Mouse (Mus musculus): ENCODE data around the gene Accs. TPM values are rescaled to one million over a fixed set of nuclear protein-coding genes. Genes with fewer than 3 reads are reported as not detected.

Accs gene
- total RNA-seq, 2 experiments from 2014 or later = 3.5 to 4.2 TPM

- DNase-seq = no peak
Observed at GRCm38 (mm10) chr2:93851303-93851702, 1.6 kb upstream of the Accs start.

DNA sequence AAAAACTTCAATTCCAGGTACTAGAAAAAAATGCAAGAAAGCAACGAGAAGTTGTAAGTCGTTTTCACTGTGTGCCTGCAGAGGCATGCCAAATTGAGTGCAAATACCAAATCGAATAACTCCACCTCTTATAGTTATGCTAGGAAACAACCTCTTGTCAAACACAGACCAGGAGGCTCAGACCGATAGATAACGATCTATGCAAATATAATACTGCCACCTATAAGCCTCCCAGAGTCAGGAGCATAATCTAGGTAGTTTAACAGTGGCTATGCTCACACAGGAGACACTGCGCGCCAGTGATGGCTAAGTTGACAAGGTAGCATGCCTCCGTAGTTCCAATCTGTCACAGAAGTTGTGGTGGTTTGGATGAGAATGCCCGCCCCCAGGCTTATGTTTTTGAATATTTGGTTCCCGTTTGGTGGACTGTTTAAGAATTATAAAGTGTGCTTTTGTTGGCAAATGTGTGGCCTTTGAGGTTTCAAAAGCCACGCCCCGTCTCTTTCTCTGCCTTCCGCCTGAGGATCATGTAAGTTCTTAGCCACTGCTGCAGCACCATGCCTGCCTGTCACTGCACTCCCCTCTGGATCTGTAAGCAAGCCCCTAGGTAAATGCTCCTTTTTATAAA is 688 bp upstream of the Accs start:
- no peak for DNase-seq

DNA sequence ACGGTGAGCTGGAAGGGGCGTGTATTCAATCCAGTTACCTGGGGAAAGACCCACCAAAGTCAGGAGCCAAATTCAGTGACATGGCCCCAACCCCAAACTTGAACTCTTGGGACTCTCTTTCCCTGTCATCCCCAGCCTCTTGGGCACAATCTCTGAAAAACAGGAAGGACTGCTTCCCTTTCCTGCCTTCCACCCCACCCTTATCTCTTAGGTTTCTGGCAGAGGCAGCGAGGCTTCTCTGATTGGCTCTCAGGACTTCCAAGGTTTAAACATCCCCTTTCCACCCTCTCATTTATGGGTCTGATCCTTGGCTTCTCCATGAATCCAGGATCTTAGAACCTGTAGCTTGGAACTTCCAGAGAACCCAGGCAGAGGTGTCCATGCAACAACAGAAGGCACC is 8.4 kb downstream of the Accs start:
- DNase-seq = no peak

GRCm38 (mm10) chr2:93840109-93840508 is 9.6 kb downstream of the Accs start:
- DNase-seq = no peak

DNA sequence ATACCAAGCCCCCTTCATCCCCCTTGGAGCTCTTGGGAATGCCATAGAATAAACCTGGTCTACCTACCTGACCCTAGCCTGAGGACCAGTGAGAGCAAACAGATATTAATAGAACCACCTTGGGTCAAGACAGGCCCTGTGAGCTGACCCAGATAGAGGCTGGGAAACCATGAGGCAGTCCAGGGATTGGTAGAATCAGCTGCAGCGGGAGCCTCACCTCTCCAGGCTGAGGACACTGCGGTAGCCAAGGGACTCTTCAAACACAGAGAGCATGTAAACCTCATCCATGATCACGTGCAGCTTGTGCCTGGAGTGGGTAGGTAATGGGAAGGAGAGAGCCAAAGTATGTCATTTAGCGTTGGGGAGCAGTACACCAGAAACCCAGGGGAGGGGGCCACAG is 10.8 kb downstream of the Accs start:
- DNase-seq = no peak

- no peak for DNase-seq
Observed at GRCm38 (mm10) chr2:93836232-93836785, 13.4 kb downstream of the Accs start.

GRCm38 (mm10) chr2:93835596-93835995 is 14.1 kb downstream of the Accs start:
- DNase-seq = no peak

DNA sequence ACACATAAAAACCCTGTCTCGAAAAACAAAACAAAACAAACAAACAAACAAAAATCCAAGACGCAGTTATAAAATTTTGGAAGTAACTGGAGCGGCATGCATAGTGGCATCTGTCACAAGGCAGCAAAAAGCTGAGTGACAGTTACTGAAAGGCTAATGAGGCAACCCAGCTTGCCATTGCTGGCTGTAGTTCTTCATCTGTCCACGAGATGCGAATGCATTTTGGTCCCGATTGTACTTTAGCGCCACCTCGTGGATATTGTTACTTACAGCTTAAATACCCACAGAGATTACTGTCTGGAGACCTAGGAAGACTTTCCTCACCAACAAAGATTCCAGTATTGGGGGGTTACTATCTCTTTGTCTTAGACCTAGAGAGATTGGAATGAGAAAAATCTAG is 26.2 kb downstream of the Accs start:
- peak; percentile 41 to 42 for DNase-seq

GRCm38 (mm10) chr2:93822045-93822749 is 27.5 kb downstream of the Accs start, which contains the start of gene Ext2:
TSS of gene Ext2 (minus strand) at chr2:93822568.
- DNase-seq = peak; percentile 88 to 90

DNA sequence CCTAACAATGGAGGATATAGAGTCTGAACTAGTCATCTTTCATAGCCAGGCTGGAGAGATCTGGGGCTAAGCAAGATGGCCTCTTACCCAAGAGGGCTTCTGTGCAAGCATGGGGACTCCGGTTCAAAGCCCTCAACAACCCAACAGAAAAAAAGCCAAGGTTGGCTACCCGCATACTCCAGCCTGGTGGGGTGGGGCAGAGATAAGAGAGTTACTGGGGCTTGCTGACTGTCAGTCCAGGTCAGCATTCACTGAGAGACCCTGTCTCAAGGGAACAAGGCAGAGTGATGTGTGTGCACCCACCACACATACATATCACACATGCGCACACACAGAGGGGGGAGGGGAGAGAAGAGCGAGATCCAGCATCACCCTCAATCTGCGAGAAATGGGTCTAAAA is 32.0 kb downstream of the Accs start:
- no peak for DNase-seq

DNA sequence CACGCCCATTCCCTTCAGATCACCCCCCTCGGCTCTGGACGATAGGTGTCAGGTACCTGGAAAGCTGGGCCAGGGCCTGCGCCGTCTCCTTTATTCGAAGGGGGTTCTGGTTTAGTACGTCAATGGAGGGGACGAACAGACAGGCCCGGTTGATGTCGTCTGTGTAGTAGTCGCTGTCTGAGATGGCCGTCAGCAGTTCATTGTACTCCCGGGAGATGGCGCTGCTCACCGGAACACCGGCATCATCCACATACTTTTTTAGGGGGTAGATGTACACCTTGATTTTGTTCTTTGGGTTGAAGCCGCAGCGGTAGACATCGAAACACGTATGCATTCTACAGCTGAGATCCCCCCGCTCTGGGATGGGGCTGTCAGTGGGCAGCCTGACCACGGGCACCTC is 36.4 kb downstream of the Accs start:
- DNase-seq = no peak

DNA sequence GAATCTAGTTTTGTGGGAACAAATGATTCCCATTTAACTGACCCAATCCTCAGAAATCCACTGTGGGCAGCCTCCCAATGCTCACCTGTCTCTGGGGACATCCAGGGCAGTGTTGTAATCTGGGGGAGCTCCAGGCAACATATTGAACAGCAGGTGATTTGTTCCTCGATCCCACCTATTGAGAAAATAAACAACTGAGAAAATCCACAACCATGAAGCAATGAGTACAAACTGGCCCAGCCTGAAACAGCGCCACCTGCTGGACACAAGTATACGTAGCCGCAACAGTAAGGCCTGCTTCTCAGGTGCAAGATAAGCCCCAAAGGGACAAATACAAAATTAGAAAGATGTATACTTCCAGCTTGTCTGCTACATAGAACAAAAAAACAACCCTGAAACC is 37.9 kb downstream of the Accs start:
- no peak for DNase-seq

DNA sequence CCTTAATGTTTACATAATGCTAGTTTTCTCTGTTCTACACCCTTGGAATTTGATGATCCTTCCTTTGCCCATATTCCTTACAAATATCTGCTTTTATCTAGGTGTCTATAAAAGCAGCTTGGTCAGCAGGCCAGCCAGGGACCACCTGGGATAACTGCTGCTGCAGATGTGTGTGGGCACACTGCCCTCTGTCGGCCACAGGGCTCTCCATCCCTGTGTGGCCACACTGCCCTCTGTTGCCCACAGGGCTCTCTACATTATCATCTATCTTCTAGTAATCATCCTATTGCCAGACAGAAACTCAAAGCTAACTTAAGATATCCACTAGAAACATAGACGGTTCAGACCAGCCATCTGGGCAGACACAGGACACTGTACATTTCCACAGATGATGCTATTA is 39.8 kb downstream of the Accs start:
- no peak for DNase-seq

- no peak for DNase-seq
Observed at GRCm38 (mm10) chr2:93808071-93808470, 41.7 kb downstream of the Accs start.

GRCm38 (mm10) chr2:93807440-93807839 is 42.3 kb downstream of the Accs start:
- no peak for DNase-seq

DNA sequence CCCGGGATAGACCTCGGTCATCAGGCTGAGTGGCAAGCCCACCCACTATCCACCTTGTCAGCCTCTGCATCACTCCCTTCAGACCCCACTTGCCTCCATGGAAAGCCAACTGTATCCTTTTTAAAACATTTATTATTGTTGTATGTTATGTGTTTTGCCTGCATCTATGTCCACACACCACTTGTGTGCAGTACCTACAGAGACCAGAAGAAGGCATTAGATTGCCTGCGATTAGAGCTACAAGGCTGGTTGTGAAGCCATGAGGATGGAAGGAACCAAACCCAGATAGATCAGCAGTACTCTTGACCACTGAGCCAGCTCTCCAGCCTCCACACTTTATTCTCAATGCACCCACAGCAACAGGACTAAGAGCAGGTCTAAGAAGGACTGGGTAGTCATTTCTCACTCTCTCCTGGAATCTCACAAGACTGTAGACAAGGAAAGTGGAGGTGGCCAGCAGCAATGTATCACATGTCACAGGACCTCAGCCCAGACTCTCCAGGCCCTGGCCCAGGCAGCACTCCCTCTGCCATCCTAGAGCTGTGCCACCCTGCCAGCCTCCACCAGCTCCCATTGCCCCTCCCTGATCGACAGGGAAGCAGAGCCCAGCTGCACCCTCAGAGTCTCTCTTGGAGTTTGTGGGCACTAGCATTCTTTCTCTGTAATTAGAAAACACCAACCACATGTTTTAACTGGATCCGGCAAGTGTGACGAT is 43.1 kb downstream of the Accs start:
- no peak for DNase-seq

DNA sequence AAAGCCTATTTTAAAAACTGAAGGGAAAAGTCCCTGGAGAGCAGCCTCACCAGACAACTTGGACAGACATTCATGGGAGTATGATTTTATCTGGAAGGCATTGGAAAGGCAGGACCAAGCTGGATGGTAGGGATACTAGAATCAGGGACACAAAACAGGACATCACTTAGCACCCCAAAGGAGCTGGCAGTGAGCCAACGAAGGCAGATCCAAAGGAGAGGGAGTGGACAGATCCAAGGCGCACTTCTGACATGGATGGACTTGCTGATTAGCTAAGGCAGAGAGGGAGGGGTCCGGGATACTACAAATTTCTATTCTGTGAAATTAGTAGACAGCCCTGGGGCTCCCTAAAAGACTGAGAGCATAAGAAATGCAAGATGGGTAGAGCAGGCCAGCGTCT is 44.2 kb downstream of the Accs start:
- no peak for DNase-seq

GRCm38 (mm10) chr2:93805066-93805465 is 44.7 kb downstream of the Accs start:
- DNase-seq = no peak

GRCm38 (mm10) chr2:93802947-93803346 is 46.8 kb downstream of the Accs start:
- no peak for DNase-seq

DNA sequence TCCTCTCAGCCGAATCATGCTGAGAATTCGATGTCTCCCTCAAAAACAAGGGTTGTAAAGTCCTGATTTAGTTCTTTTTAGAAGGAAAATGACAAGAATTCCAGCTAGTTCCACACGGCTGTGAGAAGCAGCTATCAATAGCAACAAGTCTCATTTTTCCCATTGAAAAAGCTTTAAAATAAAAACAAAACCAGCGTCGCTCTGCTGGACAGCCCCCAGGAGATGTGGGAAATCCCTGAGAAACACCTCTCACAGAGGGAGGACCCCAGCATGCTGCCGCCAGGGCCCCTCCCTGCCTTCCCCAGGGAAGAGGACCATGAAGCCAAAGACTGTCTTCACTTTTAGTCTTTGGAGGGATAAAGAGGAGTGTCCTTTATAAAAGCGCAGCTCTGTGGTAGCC is 48.6 kb downstream of the Accs start:
- DNase-seq = no peak

DNA sequence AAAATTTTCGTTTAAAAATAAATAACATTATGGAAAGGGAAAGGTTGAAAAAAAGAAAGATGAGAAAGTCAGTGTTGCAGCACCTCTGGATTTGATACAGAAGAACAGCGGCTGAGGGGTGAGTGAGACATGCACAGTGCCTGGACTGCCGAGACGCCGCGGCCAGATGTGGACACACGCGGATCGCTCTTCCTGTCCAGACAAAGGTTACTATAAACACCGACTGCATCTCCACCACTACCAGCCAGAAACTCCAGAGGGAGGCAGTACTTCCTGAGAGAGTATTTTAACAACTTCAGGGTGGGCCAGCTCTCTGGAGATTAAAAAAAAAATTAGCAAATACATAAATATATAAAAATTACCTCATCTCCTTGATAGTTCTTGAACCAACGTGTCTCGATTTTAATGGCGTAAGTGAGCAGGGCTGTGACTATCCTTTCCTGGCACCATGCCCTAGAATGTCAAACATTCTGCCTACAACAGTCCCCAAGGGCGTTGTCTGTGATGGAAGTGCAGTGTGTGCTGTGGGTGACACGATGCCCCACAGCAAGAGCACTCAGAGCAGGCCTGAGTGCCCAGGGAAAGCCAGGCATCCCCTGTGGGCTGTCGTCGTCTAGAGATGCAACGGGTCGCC is 52.5 kb downstream of the Accs start:
- no peak for DNase-seq

GRCm38 (mm10) chr2:93794375-93794774 is 55.4 kb downstream of the Accs start:
- no peak for DNase-seq

Data from layer of hippocampus, postnatal 36 days (tissue).